Mouse (Mus musculus) brain, embryonic 14.5 days (tissue): ENCODE data around the gene Tc2n.

Experiments used
- CTCF ChIP-seq: fragments of 200-500 bp; IDR thresholded peaks from 2 replicates; pipeline ENCODE4 v1.5.1; 2012; ENCODE audit warnings: inconsistent platforms, mild to moderate bottlenecking, moderate library complexity, borderline replicate concordance; ENCODE audit not compliant: insufficient read depth, insufficient read length; ENCODE audit errors: extremely low read depth
- POLR2A ChIP-seq: fragments of 200-500 bp; IDR thresholded peaks from 2 replicates; pipeline ENCODE4 v1.6.1; 2012; ENCODE audit warnings: mild to moderate bottlenecking, inconsistent platforms, borderline replicate concordance; ENCODE audit not compliant: poor library complexity, insufficient read depth, insufficient read length, severe bottlenecking; ENCODE audit errors: extremely low read depth

- TF ChIP-seq POLR2A (no peak), CTCF (no peak)
Observed at GRCm38 (mm10) chr12:101718755-101719150, 430 bp upstream of the Tc2n start.
